Mouse (Mus musculus) embryonic fibroblast, embryonic 13.5 days (primary cell): ENCODE measurements at regions not wholly inside any gene's neighbourhood (a gene's known extent, or its start where the extent isn't known, plus 50 kb on each side); places are given as distances from the start of the nearest gene placed in this dataset.
A peak's percentile ranks its signal among the peaks of the same experiment; 100 is the strongest.

ENCODE experiments used
- H3K27ac ChIP-seq: 2 replicates; pipeline ENCODE4 v1.5.1; 2012; ENCODE audit warnings: low read length, control low read depth, inconsistent platforms; ENCODE audit not compliant: insufficient read depth
- H3K4me1 ChIP-seq: 2 replicates; pipeline ENCODE4 v1.6.1; 2011; ENCODE audit warnings: low read length; ENCODE audit not compliant: control insufficient read depth, insufficient read depth
- H3K4me3 ChIP-seq: 2 replicates; pipeline ENCODE4 v1.5.1; 2011; ENCODE audit warnings: mild to moderate bottlenecking, control low read depth, low read length; ENCODE audit not compliant: insufficient read depth
- CTCF ChIP-seq: IDR thresholded peaks from 2 replicates; pipeline ENCODE4 v1.5.1; 2011; ENCODE audit warnings: mild to moderate bottlenecking, control low read depth, low read length, moderate library complexity, borderline replicate concordance; ENCODE audit not compliant: insufficient read depth
- POLR2A ChIP-seq: IDR thresholded peaks from 2 replicates; pipeline ENCODE4 v1.6.1; 2011; ENCODE audit warnings: low read depth, mild to moderate bottlenecking, control low read depth, low read length, moderate library complexity

GRCm38 (mm10) chr12:79878766-79879092 lies 234.1 kb downstream of the Zfp36l1 start:
- Histone ChIP-seq H3K27ac (no peak overlapping the region), H3K4me3 (no peak overlapping the region), H3K4me1 (peaks cover 2% of the 10 kb centered on the region; the same call in 1 of the 2 replicates)
- TF ChIP-seq CTCF: no peak
- no peak for TF ChIP-seq POLR2A

DNA sequence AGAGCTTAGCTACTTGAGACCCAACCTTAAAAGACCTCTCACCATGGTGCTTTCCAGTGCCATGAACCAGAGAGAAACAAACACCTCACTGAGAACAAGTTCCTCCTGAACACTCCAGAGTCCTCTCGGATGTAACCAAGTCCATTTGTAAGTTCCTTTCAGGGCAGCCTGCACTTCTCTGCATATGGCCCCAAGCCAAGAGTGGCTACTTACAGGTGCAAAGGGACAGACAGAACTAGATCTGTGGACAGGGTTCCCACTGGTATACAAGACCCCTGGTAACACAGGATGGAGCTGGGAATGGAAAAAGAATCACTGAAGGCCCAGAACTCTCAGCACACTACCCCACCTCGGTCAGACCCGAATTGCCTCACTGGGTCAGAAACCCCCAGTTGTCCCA lies 234.7 kb downstream of the Zfp36l1 start:
- H3K27ac ChIP-seq: no peak overlapping the region
- H3K4me3 ChIP-seq: no peak overlapping the region
- no peak for TF ChIP-seq POLR2A
- TF ChIP-seq CTCF: no peak
- H3K4me1 ChIP-seq: peaks cover 2% of the 10 kb centered on the region; the same call in 1 of the 2 replicates

- Histone ChIP-seq H3K4me3 (no peak overlapping the region), H3K4me1 (peaks cover 2% of the 10 kb centered on the region; the same call in 1 of the 2 replicates), H3K27ac (peak overlapping the region; percentile 41; the same call in 1 of the 2 replicates)
- TF ChIP-seq CTCF (no peak), POLR2A (no peak)
These were observed 238.5 kb downstream of the Zfp36l1 start for GRCm38 (mm10) chr12:79874333-79874732.

DNA sequence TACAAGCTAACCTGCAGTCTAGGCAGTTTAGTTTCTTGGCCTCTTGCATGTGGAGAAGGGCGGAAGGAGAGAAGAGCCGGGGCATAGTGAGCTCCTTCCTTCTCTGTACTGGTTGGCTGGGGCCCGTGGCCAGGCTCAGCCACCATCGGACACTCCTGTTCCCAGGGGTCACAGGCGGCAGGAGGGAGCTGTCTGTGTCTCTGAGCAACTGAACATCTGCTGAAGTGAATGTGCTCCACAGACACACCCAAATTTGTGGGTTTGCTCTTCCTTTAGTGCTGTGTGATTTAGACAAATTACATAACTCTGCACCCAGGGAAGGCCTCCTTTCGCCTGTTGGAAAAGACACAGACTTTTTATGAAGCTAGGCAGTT lies 247.6 kb downstream of the Zfp36l1 start:
- Histone ChIP-seq H3K27ac (peak overlapping the region; percentile 69), H3K4me3 (no peak overlapping the region), H3K4me1 (peaks cover 3% of the 10 kb centered on the region; the same call in 1 of the 2 replicates)
- TF ChIP-seq POLR2A (no peak), CTCF (no peak)

GRCm38 (mm10) chr12:79864346-79865178 lies 248.3 kb downstream of the Zfp36l1 start:
- peak overlapping the region; percentile 69 for H3K27ac ChIP-seq
- TF ChIP-seq POLR2A (no peak), CTCF (no peak)
- no peak overlapping the region for H3K4me3 ChIP-seq
- peaks cover 3% of the 10 kb centered on the region; the same call in 1 of the 2 replicates for H3K4me1 ChIP-seq
